Mouse (Mus musculus): Measurements from ENCODE around the gene Olfr556. TPM values are rescaled to one million over a fixed set of nuclear protein-coding genes. Genes with fewer than 3 reads are reported as not detected.

Olfr556 gene
- polyA plus RNA-seq, 1 experiment = not detected

- TF ChIP-seq CTCF (IDR thresholded peaks at IDR 0.05; ENCODE audit: extremely low read depth, insufficient read length, insufficient replicate concordance, low read depth, low read length) (no peak), POLR2A (IDR thresholded peaks at IDR 0.05; ENCODE audit: low read depth, low read length) (no peak)
- Histone ChIP-seq H3K27me3 (ENCODE audit: control insufficient read depth, insufficient read depth, low read length) (no peaks in the 10 kb centered on the region; the same call in 1 of the 2 replicates), H3K27ac (ENCODE audit: insufficient read depth, low read depth, low read length) (no peak within 1 kb of the TSS), H3K4me3 (ENCODE audit: low read depth, low read length) (no peak within 1 kb of the TSS), H3K4me1 (ENCODE audit: control insufficient read depth, insufficient read depth, insufficient read length, low read length) (no peaks in the 10 kb centered on the region), H3K36me3 (ENCODE audit: control insufficient read depth, insufficient read depth, low read length) (no peaks in the 10 kb centered on the region)
- WGBS = 33% methylated on average over 1 of the region's 1 CpGs
Observed at GRCm38 (mm10) chr7:102718970-102719369, 54.3 kb downstream of the Olfr556 start, which contains the start of gene Olfr33. Gene Olfr33, minus strand, starts transcription at chr7:102719070.

Other genes with a start within 250 kb of the Olfr556 start
- 2.2 and 4.0 TPM in 2 replicates for gene Rrm1, start 223.2 kb upstream of the Olfr556 start, polyA plus RNA-seq (2012; rRNA removed)
- not detected in 2 replicates for gene Olfr543, start 183.2 kb upstream of the Olfr556 start, polyA plus RNA-seq (2012; rRNA removed)
- gene Olfr544, start 176.6 kb upstream of the Olfr556 start, polyA plus RNA-seq (2012; rRNA removed) = not detected in 2 replicates
- gene Olfr545, start 165.3 kb upstream of the Olfr556 start, polyA plus RNA-seq (2012; rRNA removed) = not detected in 2 replicates
- not detected in 2 replicates for gene Olfr547, start 130.2 kb upstream of the Olfr556 start, polyA plus RNA-seq (2012; rRNA removed)
- not detected in 2 replicates for gene Olfr548-ps1, start 124.0 kb upstream of the Olfr556 start, polyA plus RNA-seq (2012; rRNA removed)
- gene Olfr549, start 115.0 kb upstream of the Olfr556 start, polyA plus RNA-seq (2012; rRNA removed) = not detected in 2 replicates
- 1.6 and 2.0 TPM in 2 replicates for gene Trim21, start 99.4 kb upstream of the Olfr556 start, polyA plus RNA-seq (2012; rRNA removed)
- not detected in 2 replicates for gene Olfr550, start 93.5 kb upstream of the Olfr556 start, polyA plus RNA-seq (2012; rRNA removed)
- not detected in 2 replicates for gene Olfr551, start 73.0 kb upstream of the Olfr556 start, polyA plus RNA-seq (2012; rRNA removed)
- gene Olfr552, start 67.1 kb upstream of the Olfr556 start, polyA plus RNA-seq (2012; rRNA removed) = not detected in 2 replicates
- not detected in 2 replicates for gene Olfr553, start 46.7 kb upstream of the Olfr556 start, polyA plus RNA-seq (2012; rRNA removed)
- not detected in 2 replicates for gene Olfr554, start 26.5 kb upstream of the Olfr556 start, polyA plus RNA-seq (2012; rRNA removed)
- gene Olfr555, start 6.1 kb upstream of the Olfr556 start, polyA plus RNA-seq (2012; rRNA removed) = not detected in 2 replicates
- gene Trim68, start 22.4 kb downstream of the Olfr556 start, polyA plus RNA-seq (2012; rRNA removed) = 1.7 and 2.2 TPM in 2 replicates
- gene Olfr557, start 31.0 kb downstream of the Olfr556 start, polyA plus RNA-seq (2012; rRNA removed) = not detected in 2 replicates
- 0.11 and 0.63 TPM in 2 replicates for gene Olfr558, start 37.3 kb downstream of the Olfr556 start, polyA plus RNA-seq (2012; rRNA removed)
- gene Olfr33, start 54.2 kb downstream of the Olfr556 start, polyA plus RNA-seq (2012; rRNA removed) = not detected in 2 replicates
- not detected in 2 replicates for gene Olfr559, start 62.6 kb downstream of the Olfr556 start, polyA plus RNA-seq (2012; rRNA removed)
- gene Olfr560, start 94.5 kb downstream of the Olfr556 start, polyA plus RNA-seq (2012; rRNA removed) = not detected in 2 replicates
- gene Olfr78, start 94.6 kb downstream of the Olfr556 start, polyA plus RNA-seq (2012; rRNA removed) = 0.55 and 0.71 TPM in 2 replicates
- gene Olfr561, start 106.3 kb downstream of the Olfr556 start, polyA plus RNA-seq (2012; rRNA removed) = not detected in 2 replicates
- gene Olfr564, start 138.6 kb downstream of the Olfr556 start, polyA plus RNA-seq (2012; rRNA removed) = not detected in 2 replicates
- gene Olfr566, start 193.9 kb downstream of the Olfr556 start, polyA plus RNA-seq (2012; rRNA removed) = not detected in 2 replicates
- not detected in 2 replicates for gene Olfr568, start 212.2 kb downstream of the Olfr556 start, polyA plus RNA-seq (2012; rRNA removed)
- not detected in 2 replicates for gene Olfr569, start 226.0 kb downstream of the Olfr556 start, polyA plus RNA-seq (2012; rRNA removed)
- not detected in 2 replicates for gene Olfr570, start 229.7 kb downstream of the Olfr556 start, polyA plus RNA-seq (2012; rRNA removed)